In the genomic region with DNA sequence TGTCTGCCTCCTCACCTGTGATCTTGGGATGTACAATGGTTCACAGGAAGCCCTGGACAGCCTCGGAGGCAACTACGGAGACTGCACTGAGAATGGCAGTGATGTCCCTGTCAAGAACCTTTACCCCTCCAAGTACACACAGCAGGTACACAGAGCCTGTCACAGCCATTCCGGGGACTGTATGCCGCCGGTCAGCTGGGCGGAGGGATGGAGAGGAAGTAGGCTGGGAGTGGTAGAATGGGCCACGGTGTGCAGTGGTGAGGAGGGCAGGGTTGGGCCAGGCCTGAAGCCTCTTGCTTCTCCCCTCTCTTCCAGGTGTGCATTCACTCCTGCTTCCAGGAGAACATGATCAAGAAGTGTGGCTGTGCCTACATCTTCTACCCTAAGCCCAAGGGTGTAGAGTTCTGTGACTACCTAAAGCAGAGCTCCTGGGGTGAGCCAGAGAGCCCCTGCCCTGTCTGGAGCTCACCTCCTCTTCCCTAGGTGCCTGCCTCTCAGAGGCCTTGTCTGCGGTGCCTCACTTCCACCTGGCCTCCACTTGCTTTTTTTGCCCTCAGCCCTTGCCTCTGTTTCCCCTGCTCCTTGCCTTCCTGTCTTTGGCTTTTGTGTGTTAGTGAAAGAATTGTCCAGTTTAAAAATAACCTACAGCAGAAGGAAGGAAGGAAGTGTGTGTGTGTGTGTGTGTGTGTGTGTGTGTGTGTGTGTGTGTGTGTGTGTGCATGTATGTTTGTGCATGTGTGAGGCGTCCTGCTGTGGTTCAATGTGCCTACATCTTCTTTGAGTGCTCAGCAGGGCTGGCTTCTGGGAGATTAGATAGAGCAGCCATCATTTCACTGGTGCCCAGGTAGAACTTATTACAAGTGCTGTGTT, we compare ENCODE assay signal across 14 mouse cellular contexts. TPM values are rescaled to one million over a fixed set of nuclear protein-coding genes. Genes with fewer than 3 reads are reported as not detected.
DNase-seq lines count a peak whose midpoint lies in the region; ATAC-seq and TF ChIP-seq lines count a peak whose summit lies in the region.
"Had no signal": no experiment of that assay in that cellular context is flagged by ENCODE, and none has a peak within 500 bp of the region (broad histone marks: within the 10 kb centered on the region; RNA-seq: fewer than 3 reads in every experiment).

No protein-coding gene starts in this region.

- DNase-seq in heart, adult 2 months = no peak
- no peak for DNase-seq in heart, postnatal 36 days
- no peak for DNase-seq in kidney, postnatal 36 days
- peak; percentile 48 for DNase-seq in CD4-positive, CD25-positive, alpha-beta regulatory T cell, adult 2 months (ENCODE audit: low read depth, low spot score)
- DNase-seq in layer of hippocampus, adult 11-12 months (ENCODE audit: low spot score) = no peak
- DNase-seq: cerebellum, adult 2 months; embryo, embryonic 11 days; thymus, postnatal 25 days had no signal

- no peak for TF ChIP-seq POLR2A in heart, adult 2 months (IDR thresholded peaks at IDR 0.05; ENCODE audit: insufficient read depth, low read depth, low read length)

- TF ChIP-seq EP300 in heart, adult 2 months (IDR thresholded peaks at IDR 0.05; ENCODE audit: insufficient read depth, low read depth, low read length) = 0 out of 2 replicates have a peak, but pooled peaks have one; percentile 27

- no peaks in the 10 kb centered on the region for H3K36me3 ChIP-seq in heart, adult 2 months (ENCODE audit: control insufficient read depth, insufficient read depth, low read length)
- H3K36me3 ChIP-seq in kidney, embryonic 16.5 days (ENCODE audit: insufficient read depth, low read length) = no peaks in the 10 kb centered on the region
- no peaks in the 10 kb centered on the region for H3K36me3 ChIP-seq in embryonic facial prominence, embryonic 13.5 days
- H3K36me3 ChIP-seq in neural tube, embryonic 15.5 days = no peaks in the 10 kb centered on the region

- H3K27ac ChIP-seq in heart, adult 2 months = peak overlapping the region; percentile 81
- peak overlapping the region; percentile 82; the same call in 1 of the 2 replicates for H3K27ac ChIP-seq in kidney, embryonic 16.5 days (ENCODE audit: low read length)
- peak overlapping the region; percentile 28; the same call in 1 of the 2 replicates for H3K27ac ChIP-seq in embryonic facial prominence, embryonic 13.5 days
- no peak overlapping the region for H3K27ac ChIP-seq in neural tube, embryonic 15.5 days (replicated peaks)
- H3K27ac ChIP-seq: macrophage had no signal

- no peaks in the 10 kb centered on the region for H3K79me2 ChIP-seq in heart, adult 2 months (replicated peaks; ENCODE audit: control insufficient read depth, insufficient read depth, low read length)

- H3K4me1 ChIP-seq in heart, adult 2 months (ENCODE audit: control insufficient read depth, insufficient read depth, low read length) = peaks cover 16% of the 10 kb centered on the region
- H3K4me1 ChIP-seq in kidney, embryonic 16.5 days (ENCODE audit: insufficient read depth, low read length) = peaks cover 18% of the 10 kb centered on the region
- peaks cover 23% of the 10 kb centered on the region for H3K4me1 ChIP-seq in embryonic facial prominence, embryonic 13.5 days
- H3K4me1 ChIP-seq in neural tube, embryonic 15.5 days = no peaks in the 10 kb centered on the region

- H3K4me2 ChIP-seq in kidney, embryonic 16.5 days (replicated peaks; ENCODE audit: low read depth, low read length) = no peak overlapping the region
- H3K4me2 ChIP-seq in embryonic facial prominence, embryonic 13.5 days = no peak overlapping the region
- H3K4me2 ChIP-seq in neural tube, embryonic 15.5 days = no peak overlapping the region

- TF ChIP-seq CTCF in heart, adult 2 months (IDR thresholded peaks at IDR 0.05) = no peak

- H3K9ac ChIP-seq in heart, adult 2 months (ENCODE audit: low read depth, low read length) = no peak overlapping the region
- H3K9ac ChIP-seq in kidney, embryonic 16.5 days (replicated peaks; ENCODE audit: low read length) = 0 out of 2 replicates have a peak overlapping the region, but pooled peaks have one; percentile 16
- no peak overlapping the region for H3K9ac ChIP-seq in embryonic facial prominence, embryonic 13.5 days
- no peak overlapping the region for H3K9ac ChIP-seq in neural tube, embryonic 15.5 days (replicated peaks)

- H3K4me3 ChIP-seq in heart, adult 2 months = no peak overlapping the region
- H3K4me3 ChIP-seq in kidney, embryonic 16.5 days (ENCODE audit: low read length) = no peak overlapping the region
- H3K4me3 ChIP-seq in embryonic facial prominence, embryonic 13.5 days = no peak overlapping the region
- no peak overlapping the region for H3K4me3 ChIP-seq in neural tube, embryonic 15.5 days (replicated peaks)

- ATAC-seq in kidney, embryonic 16.5 days (ENCODE audit: low FRiP score, low TSS enrichment) = no peak
- no peak for ATAC-seq in embryonic facial prominence, embryonic 13.5 days (ENCODE audit: insufficient number of reproducible peaks, insufficient read depth, low FRiP score, low TSS enrichment, low read depth)
- ATAC-seq in neural tube, embryonic 15.5 days (ENCODE audit: low FRiP score) = no peak
- ATAC-seq: midbrain, embryonic 16.5 days had no signal

- 52% methylated on average over 9 of the region's 9 CpGs for WGBS in heart, adult 2 months
- WGBS in kidney, embryonic 16.5 days = 66% methylated on average over 9 of the region's 9 CpGs
- 75% methylated on average over 9 of the region's 9 CpGs for WGBS in embryonic facial prominence, embryonic 13.5 days
- 79% methylated on average over 9 of the region's 9 CpGs for WGBS in neural tube, embryonic 15.5 days

- intact Hi-C loops in heart, adult 2 months (cut with DNase I) = no loop called here
- intact Hi-C loops in heart, postnatal 36 days (cut with DNase I) = no loop called here

- H3K27me3 ChIP-seq in heart, adult 2 months (ENCODE audit: control insufficient read depth, insufficient read depth, low read length) = no peaks in the 10 kb centered on the region
- no peaks in the 10 kb centered on the region for H3K27me3 ChIP-seq in kidney, embryonic 16.5 days (ENCODE audit: insufficient read depth, low read length)
- H3K27me3 ChIP-seq in embryonic facial prominence, embryonic 13.5 days = no peaks in the 10 kb centered on the region
- H3K27me3 ChIP-seq in neural tube, embryonic 15.5 days (replicated peaks) = no peaks in the 10 kb centered on the region

- H3K9me3 ChIP-seq in kidney, embryonic 16.5 days (ENCODE audit: low read length) = no peaks in the 10 kb centered on the region
- H3K9me3 ChIP-seq in embryonic facial prominence, embryonic 13.5 days = no peaks in the 10 kb centered on the region
- H3K9me3 ChIP-seq in neural tube, embryonic 15.5 days (replicated peaks) = no peaks in the 10 kb centered on the region

RNA-seq across cellular contexts. Expression of gene Tnfrsf1a, which starts 10.1 kb away (rescaled TPM):
- 10 to 100 TPM; 50.8 to 62.8 TPM for total RNA-seq in heart, adult 2 months (2021)
- polyA plus RNA-seq in heart, adult 2 months (2012; rRNA removed) = 57.1 and 59.7 TPM in 2 replicates
- total RNA-seq in heart, postnatal 36 days (2021) = 10 to 100 TPM; 59.6 to 63.7 TPM
- 91.0 and 93.2 TPM in 2 replicates for polyA plus RNA-seq in kidney, embryonic 16.5 days (2015; fragmentation: Nextera tagmentation; extraction: Ambion mirVana)
- 62.3 and 67.9 TPM in 2 replicates for polyA plus RNA-seq in embryonic facial prominence, embryonic 13.5 days (2015; fragmentation: Nextera tagmentation; extraction: Ambion mirVana)
- 13.6 and 28.4 TPM in 2 replicates for polyA plus RNA-seq in neural tube, embryonic 15.5 days (2015; fragmentation: Nextera tagmentation; extraction: Ambion mirVana)

RNA-seq across cellular contexts. Expression of gene Scnn1a, which starts 18.6 kb away (rescaled TPM):
- total RNA-seq in heart, adult 2 months (2021) = under 1 TPM; 0.37 to 0.75 TPM
- polyA plus RNA-seq in heart, adult 2 months (2012; rRNA removed) = 0.76 and 3.1 TPM in 2 replicates
- 1 to 10 TPM in 1 of 2 experiments, under 1 TPM in 1; 0.46 to 1.1 TPM for total RNA-seq in heart, postnatal 36 days (2021)
- 7.5 and 7.7 TPM in 2 replicates for polyA plus RNA-seq in kidney, embryonic 16.5 days (2015; fragmentation: Nextera tagmentation; extraction: Ambion mirVana)
- 1.3 and 1.5 TPM in 2 replicates for polyA plus RNA-seq in embryonic facial prominence, embryonic 13.5 days (2015; fragmentation: Nextera tagmentation; extraction: Ambion mirVana)
- 0.44 and 2.6 TPM in 2 replicates for polyA plus RNA-seq in neural tube, embryonic 15.5 days (2015; fragmentation: Nextera tagmentation; extraction: Ambion mirVana)

RNA-seq across cellular contexts. Expression of gene Ltbr, which starts 25.3 kb away (rescaled TPM):
- total RNA-seq in heart, adult 2 months (2021) = 10 to 100 TPM; 28.2 to 28.8 TPM
- 34.8 and 36.5 TPM in 2 replicates for polyA plus RNA-seq in heart, adult 2 months (2012; rRNA removed)
- total RNA-seq in heart, postnatal 36 days (2021) = 10 to 100 TPM; 28.8 to 31.3 TPM
- polyA plus RNA-seq in kidney, embryonic 16.5 days (2015; fragmentation: Nextera tagmentation; extraction: Ambion mirVana) = 71.6 and 73.7 TPM in 2 replicates
- 33.1 TPM in 2 replicates for polyA plus RNA-seq in embryonic facial prominence, embryonic 13.5 days (2015; fragmentation: Nextera tagmentation; extraction: Ambion mirVana)
- polyA plus RNA-seq in neural tube, embryonic 15.5 days (2015; fragmentation: Nextera tagmentation; extraction: Ambion mirVana) = 19.5 and 28.1 TPM in 2 replicates

RNA-seq across cellular contexts. Expression of gene Plekhg6, which starts 41.6 kb away (rescaled TPM):
- total RNA-seq in heart, adult 2 months (2021) = under 1 TPM in 1 of 2 experiments, not detected in 1; 0.08 TPM
- 0.06 and 0.14 TPM in 2 replicates for polyA plus RNA-seq in heart, adult 2 months (2012; rRNA removed)
- total RNA-seq in heart, postnatal 36 days (2021) = not detected
- 4.9 and 6.0 TPM in 2 replicates for polyA plus RNA-seq in kidney, embryonic 16.5 days (2015; fragmentation: Nextera tagmentation; extraction: Ambion mirVana)
- polyA plus RNA-seq in embryonic facial prominence, embryonic 13.5 days (2015; fragmentation: Nextera tagmentation; extraction: Ambion mirVana) = 1.1 and 1.3 TPM in 2 replicates
- 0.23 and 0.70 TPM in 2 replicates for polyA plus RNA-seq in neural tube, embryonic 15.5 days (2015; fragmentation: Nextera tagmentation; extraction: Ambion mirVana)
- polyA plus RNA-seq: macrophage had no signal

RNA-seq across cellular contexts. Expression of gene Tuba3a, which starts 53.2 kb away (rescaled TPM):
- not detected for total RNA-seq in heart, adult 2 months (2021)
- 0.82 and 0.92 TPM in 2 replicates for polyA plus RNA-seq in heart, adult 2 months (2012; rRNA removed)
- not detected for total RNA-seq in heart, postnatal 36 days (2021)
- polyA plus RNA-seq in kidney, embryonic 16.5 days (2015; fragmentation: Nextera tagmentation; extraction: Ambion mirVana) = 0.19 and 0.65 TPM in 2 replicates
- polyA plus RNA-seq in embryonic facial prominence, embryonic 13.5 days (2015; fragmentation: Nextera tagmentation; extraction: Ambion mirVana) = 0.17 and 0.22 TPM in 2 replicates
- polyA plus RNA-seq in neural tube, embryonic 15.5 days (2015; fragmentation: Nextera tagmentation; extraction: Ambion mirVana) = not detected in 2 replicates
- total RNA-seq: hematopoietic stem cell, adult 5-6 weeks had no signal
- polyA plus RNA-seq: cerebellum, adult 2 months; macrophage; midbrain, embryonic 16.5 days had no signal
